Mouse (Mus musculus): ENCODE data around the gene Slc22a17.
A peak's percentile ranks its signal among the peaks of the same experiment; 100 is the strongest.

Gene Slc22a17

GRCm38 (mm10) chr14:54900383-54900782 is 12.5 kb downstream of the Slc22a17 start:
- DNase-seq (ENCODE audit: low read depth, low spot score): peak; percentile 73

GRCm38 (mm10) chr14:54897445-54897844 is 15.5 kb downstream of the Slc22a17 start:
- no peak for DNase-seq (ENCODE audit: low read depth, low spot score)

GRCm38 (mm10) chr14:54894296-54895151 is 18.4 kb downstream of the Slc22a17 start:
- no peak for DNase-seq (ENCODE audit: low read depth, low spot score)

GRCm38 (mm10) chr14:54893651-54894181 is 19.2 kb downstream of the Slc22a17 start:
- DNase-seq (ENCODE audit: low read depth, low spot score): peak; percentile 99

GRCm38 (mm10) chr14:54892200-54892599 is 20.7 kb downstream of the Slc22a17 start, which contains the start of gene Pabpn1:
Gene Pabpn1, plus strand, starts transcription at chr14:54892500.
- DNase-seq (ENCODE audit: low read depth, low spot score): no peak

- DNase-seq (ENCODE audit: low read depth, low spot score): no peak
These were observed 27.6 kb downstream of the Slc22a17 start for GRCm38 (mm10) chr14:54885309-54885708.

GRCm38 (mm10) chr14:54884022-54884712 is 28.8 kb downstream of the Slc22a17 start:
- DNase-seq (ENCODE audit: low read depth, low spot score): no peak

- peak; percentile 82 for DNase-seq (ENCODE audit: low read depth, low spot score)
These were observed 29.5 kb downstream of the Slc22a17 start, which contains the start of the genes Bcl2l2 and Gm20521 for GRCm38 (mm10) chr14:54883154-54884021. Gene Bcl2l2, plus strand, starts transcription at chr14:54883377. Gene Gm20521, plus strand, starts transcription at chr14:54883441.

GRCm38 (mm10) chr14:54877048-54877715 is 35.8 kb downstream of the Slc22a17 start, which contains the start of gene Ppp1r3e:
Gene Ppp1r3e, minus strand, starts transcription at chr14:54877550.
- peak; percentile 47 for DNase-seq (ENCODE audit: low read depth, low spot score)

- peak; percentile 80 for DNase-seq (ENCODE audit: low read depth, low spot score)
These were observed 36.3 kb downstream of the Slc22a17 start for GRCm38 (mm10) chr14:54876539-54877047.

GRCm38 (mm10) chr14:54875844-54876538 is 36.9 kb downstream of the Slc22a17 start:
- no peak for DNase-seq (ENCODE audit: low read depth, low spot score)

GRCm38 (mm10) chr14:54874165-54874564 is 38.8 kb downstream of the Slc22a17 start:
- DNase-seq (ENCODE audit: low read depth, low spot score): no peak

GRCm38 (mm10) chr14:54870861-54871260 is 42.1 kb downstream of the Slc22a17 start, which contains the start of gene Homez:
Gene Homez, minus strand, starts transcription at chr14:54870961.
- DNase-seq (ENCODE audit: low read depth, low spot score): no peak

GRCm38 (mm10) chr14:54868026-54868425 is 44.9 kb downstream of the Slc22a17 start:
- DNase-seq (ENCODE audit: low read depth, low spot score): no peak

GRCm38 (mm10) chr14:54866936-54867335 is 46.0 kb downstream of the Slc22a17 start:
- no peak for DNase-seq (ENCODE audit: low read depth, low spot score)

GRCm38 (mm10) chr14:54866268-54866667 is 46.7 kb downstream of the Slc22a17 start:
- no peak for DNase-seq (ENCODE audit: low read depth, low spot score)

- DNase-seq (ENCODE audit: low read depth, low spot score): no peak
These were observed 47.3 kb downstream of the Slc22a17 start for GRCm38 (mm10) chr14:54865626-54866025.

GRCm38 (mm10) chr14:54864313-54865036 is 48.5 kb downstream of the Slc22a17 start:
- no peak for DNase-seq (ENCODE audit: low read depth, low spot score)
